Mouse (Mus musculus) spleen, postnatal 36 days (tissue): Measurements from ENCODE around the gene Odf4.
"Not testable (repeated sequence)": the region's sequence is repeated elsewhere in the genome, so short reads cannot be mapped to it uniquely, and the experiment has no call there.

ENCODE experiments used
- DNase-seq, 2 experiments: peaks; one replicate each; pipeline ENCODE4 v3.0.0; 2022; ENCODE audit warnings: low spot score in 2 of 2, mixed read lengths in 1 of 2

Odf4 gene

DNA sequence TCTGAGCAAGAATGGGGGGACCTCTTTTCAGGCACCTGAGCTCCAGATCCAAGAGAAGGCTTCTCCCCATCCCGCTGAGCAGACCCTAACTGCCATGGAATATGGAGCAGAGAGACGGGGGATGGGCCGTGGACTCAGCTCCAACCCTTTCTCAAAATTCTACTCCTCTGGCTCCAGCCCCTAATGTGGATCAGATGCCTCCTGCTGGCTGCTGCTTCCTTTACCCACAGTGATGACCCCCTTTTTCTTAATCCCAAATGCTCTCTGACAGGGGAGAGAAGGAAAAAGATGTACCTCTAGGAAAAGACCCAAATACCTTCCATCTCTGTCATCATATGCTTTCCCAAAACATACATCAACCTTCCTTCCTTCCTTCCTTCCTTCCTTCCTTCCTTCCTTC lies at the start of gene Odf4:
TSS of gene Odf4 (minus strand) at position 101 of the 400 bp plus-strand sequence.
- DNase-seq, result no peak

DNA sequence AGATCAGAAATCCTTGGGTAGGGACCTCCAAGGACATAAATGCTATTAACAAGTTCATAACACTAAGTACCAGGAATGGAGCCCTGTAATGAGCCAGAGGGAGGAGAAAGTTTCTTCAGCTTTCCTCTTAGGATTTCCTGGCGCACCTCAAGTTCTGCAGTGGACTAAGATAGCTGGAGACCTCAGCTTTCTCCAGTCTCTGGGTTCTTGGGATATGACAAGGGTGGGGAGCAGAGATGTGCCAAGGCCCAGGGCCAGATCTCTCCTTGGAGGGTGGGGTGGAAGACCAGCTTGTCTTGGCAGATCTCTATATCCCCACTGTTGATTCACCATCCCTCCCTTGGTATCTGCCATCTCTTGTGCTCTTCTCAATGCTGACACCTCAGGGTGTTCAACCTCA lies 48.7 kb upstream of the Odf4 start:
- DNase-seq, result no peak

DNA sequence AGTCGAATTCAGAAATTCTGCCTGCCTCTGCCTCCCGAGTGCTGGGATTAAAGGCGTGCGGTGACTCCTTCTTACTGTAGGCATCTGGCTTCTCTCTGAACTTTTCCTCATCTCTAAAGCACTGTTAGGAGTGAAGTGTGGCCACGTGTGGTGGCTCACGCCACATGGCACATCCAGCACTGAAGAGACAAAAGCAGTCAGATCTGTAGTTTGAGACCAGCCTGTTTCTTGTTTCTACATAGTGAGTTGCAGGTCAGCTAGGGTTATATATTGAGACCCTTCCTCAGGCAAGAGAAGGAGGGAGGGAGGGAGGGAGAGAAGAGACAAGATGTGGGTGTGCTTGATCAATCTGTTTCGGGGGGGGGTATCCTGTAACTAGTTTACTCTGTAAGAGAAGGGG lies 48.2 kb upstream of the Odf4 start, which contains the start of gene Rangrf:
TSS of gene Rangrf (minus strand) at position 101 of the 400 bp plus-strand sequence.
- no peak for DNase-seq

DNA sequence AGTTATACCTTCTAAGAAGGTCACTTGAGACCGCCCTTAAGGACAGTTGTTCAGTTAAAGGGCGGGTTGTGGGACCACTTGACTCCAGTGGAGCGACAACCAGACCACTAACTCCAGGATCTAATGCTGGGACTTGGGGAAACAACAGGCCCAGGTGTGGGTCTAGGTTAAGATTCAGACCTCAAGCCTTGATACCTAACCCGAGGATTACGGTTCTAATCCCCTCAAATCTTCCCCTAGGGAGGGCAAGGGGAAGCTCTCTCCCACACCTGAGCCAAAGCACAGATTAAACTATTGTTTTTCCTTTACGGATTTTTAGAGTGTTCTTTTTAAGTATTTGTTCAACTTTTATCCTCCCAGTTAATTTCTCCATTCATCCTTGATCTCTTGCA lies 47.2 kb upstream of the Odf4 start:
- DNase-seq, result no peak

DNA sequence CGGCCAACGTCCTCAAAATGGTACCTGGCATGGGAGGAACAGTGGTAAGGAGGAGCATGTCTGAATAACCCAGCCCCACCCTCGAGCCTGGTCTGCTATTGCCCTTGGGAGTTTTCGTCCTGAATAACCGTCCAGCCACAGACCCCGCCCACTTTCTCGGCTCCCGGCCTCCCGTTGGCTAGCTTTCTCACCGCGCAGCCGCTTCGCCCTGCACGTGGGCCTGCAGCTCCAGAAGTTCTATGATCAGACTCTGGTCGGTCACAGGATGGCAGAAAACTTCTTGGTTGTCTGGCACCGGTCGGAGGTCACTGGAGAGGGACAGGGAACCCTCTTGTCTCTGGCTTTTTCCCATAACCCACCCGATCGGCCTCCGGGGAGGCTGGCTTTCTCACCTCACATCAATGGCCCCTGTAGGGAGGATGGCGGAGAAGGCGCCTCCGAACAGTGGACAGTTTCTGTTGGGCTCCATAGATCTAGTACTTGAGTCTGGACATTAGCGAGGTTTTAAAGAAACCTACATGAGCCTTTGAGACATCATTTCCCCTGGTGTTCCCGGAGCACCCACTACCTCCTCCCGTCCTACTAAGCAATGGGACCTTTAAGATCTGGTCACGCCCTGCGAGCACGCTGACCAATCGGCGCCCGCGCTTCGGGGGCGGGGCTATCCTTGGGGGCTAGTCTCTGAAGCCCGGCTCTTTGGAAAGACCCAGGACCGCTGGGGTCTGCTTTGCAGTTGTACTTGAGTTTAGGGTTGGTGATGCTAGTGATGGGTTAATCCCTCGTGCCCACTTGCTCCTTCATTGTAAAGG lies 46.6 kb upstream of the Odf4 start:
- DNase-seq, result peak; percentile 67 to 73

DNA sequence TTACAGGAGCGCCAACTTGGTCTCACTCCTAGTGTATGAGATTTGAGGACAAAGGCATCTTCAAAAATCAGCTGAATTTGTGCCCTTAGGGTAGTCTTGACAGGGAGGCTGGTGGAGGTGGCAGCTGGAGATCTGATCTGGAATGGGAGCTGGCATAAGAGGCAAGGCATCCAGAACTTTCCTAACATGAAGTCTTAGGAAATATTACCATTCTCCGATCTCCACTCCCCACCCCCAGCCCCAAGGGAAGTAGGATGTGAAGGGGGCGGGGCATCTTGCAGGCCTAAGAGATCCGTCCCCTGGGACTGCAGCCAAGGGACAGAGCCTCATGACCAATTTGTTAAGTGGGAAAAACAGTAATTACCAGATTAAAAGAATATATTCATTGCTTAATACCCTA lies 43.4 kb upstream of the Odf4 start:
- no peak for DNase-seq

DNA sequence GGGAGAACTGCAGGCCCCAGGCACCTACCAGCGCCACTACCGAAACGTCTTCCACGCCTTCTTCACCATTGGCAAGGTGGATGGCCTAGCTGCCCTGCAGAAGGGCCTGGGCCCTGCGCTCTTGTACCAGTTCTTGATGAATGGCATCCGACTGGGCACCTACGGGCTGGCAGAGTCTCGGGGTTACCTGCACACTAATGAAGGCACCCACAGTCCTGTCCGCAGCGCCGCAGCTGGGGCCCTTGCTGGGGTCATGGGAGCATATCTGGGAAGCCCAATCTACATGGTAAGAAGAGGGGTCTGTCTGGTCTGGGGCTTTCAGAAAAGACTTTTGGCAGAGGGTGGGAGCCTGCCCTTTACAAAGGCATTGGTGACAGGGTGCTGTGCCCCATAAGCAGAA lies 41.9 kb upstream of the Odf4 start:
- DNase-seq, result no peak

DNA sequence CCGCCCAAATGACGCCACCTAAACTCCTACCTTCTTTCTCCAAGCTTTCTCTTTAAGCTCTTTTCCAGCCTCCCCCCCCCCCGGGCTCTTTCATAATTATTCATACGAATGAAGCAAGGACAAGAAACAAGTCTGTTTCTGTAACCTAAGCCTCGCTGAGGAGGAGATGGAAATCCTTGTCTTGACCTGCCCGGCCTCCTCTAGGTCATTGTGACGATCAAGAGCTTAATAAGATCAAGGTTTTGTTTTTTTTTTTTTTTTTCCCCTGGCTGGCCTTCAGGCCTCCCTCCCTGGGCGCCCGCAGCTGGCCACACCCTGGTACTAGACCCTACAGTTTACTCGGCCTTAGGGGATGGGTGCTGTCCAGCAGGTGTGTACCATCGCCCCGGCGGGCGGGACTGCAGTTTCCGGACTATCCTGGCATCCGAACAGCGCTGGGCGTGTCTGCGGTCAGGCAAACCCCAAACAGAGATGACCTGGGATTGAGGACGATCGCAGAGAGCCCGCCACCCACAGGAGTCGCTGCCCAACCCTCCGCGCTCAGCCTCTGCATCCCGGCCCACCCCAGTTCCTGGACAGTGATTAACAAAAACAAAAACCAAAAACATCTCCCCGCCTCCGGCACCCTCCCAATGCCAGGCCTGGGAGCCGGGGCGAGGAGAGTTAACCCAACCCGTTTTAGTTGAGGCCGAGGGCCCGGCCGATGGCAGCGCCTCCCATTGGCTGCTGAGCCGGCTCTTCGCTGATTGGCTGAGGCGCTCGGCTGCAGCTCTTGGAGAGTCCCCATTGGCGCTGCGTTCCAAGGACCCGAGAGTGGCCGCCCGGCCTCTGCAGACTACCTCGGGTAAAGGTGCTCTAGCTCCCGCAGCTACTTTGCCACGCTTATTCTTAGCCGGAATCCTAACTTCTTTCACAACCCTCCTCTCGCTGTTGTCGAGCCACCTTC lies 40.7 kb upstream of the Odf4 start, which contains the start of gene Slc25a35:
TSS of gene Slc25a35 (plus strand) at position 795 of the 946 bp plus-strand sequence.
- DNase-seq, result peak; percentile 91

DNA sequence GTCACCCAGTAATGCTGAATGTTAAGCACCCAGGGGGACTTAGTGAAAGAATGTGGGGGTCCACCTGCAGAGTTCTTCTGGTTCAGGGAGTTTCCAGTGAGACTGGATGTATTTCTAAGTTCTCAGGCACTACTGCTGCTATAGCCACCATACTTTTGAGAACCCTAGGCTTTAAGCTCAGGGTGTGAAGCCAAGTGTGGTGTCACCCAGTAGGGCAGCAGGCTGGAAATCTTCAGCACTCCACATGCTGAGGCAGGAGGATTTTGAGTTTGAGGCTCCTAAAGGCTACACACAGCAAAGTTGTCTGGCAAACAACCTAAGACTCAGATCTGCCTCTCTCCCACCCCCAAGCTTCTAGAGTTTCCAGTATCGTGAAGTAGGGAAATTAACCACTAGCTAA lies 39.7 kb upstream of the Odf4 start:
- no peak for DNase-seq

DNA sequence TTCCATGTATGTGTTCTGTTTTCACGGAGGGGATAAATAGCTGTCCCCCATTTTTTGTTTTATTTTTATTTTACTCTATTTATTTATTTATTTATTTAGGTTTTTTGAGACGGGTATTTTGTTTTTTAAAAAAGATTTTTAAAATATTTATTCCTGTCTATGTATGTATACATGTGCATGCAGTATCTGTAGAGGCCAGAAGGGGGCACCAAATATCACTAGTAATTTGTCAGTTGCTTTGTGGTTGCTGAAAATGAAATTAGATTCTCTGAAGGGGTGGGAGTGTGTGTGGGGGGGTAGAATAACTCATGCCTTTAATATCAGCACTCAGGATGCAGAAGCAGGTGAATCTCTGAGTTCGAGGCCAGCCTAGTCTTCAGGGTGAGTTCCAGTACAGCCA lies 39.0 kb upstream of the Odf4 start:
- DNase-seq, result peak; percentile 43 to 68

DNA sequence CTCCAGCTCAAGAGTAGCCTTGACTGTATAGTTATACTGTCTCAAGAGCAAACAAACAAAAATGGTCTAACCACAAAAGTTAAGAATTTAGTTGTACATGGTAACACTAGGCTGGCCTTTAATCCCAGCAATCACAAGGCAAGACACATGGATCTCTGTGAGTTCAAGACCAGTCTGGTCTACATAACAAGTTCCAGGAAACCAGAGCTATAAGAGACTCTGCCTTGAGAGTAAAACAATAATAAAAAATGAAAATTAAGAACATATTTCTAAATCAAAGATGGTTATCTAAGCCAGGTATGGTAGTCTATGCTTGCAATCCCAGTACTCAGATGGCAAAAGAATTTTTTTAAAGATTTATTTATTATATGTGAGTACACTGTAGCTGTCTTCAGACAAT lies 38.2 kb upstream of the Odf4 start:
- DNase-seq, result no peak

DNA sequence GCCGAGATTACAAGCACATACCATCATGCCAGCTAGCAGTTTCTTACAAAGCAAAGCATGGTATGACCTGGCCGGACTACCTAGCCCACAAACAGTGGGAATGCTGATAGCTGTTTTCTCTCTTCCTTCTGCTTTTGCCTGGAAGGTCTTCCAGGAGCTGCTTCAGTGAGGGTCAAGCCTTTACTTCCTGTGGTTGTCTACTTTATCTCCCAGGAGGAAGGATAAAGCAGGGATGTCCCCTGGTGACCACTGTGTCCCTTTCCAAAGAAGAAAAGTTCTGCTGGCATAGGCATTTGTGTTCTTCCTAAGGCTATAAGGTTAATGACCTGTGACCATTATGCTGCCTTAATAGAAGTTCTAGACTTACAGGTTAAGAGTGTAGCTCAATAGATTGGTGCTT lies 36.5 kb upstream of the Odf4 start:
- no peak for DNase-seq

DNA sequence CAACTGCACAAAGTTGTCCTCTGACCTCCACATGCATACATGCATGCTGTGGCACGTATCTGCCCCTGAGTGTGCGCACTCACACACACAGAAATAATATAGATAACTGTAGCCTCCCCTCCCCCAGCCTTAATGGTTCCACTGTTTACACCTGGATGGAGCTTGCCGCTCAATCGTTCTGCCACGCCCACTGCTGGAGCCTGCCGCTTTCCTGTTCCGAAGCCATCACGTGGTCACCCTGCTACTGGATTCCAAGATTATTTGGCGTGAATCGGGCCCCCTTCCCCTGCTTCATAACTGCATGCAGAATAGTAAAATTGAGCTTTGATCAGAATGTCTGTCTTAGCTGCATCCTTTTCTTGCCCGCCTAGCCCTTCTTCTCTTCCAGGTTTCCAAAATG lies 35.3 kb upstream of the Odf4 start:
- DNase-seq, result not testable (repeated sequence)

DNA sequence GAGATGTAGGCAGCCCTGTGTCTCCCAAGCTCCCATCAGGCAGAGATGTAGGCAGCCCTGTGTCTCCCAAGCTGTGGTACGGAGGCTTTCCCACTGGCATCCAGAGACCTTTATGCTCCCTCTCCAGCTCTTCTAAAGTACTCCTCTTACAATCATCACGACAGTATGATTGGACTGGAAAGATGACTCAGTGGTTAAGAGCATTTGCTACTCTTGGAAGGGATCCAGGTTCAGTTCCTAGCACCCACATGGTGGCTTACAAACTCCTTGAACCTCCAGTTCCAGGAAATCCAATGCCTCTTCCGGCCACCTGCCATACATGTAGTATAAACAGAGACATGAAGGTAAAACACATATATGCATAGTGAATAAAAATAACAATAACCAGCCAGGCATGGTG lies 34.7 kb upstream of the Odf4 start:
- no peak for DNase-seq

DNA sequence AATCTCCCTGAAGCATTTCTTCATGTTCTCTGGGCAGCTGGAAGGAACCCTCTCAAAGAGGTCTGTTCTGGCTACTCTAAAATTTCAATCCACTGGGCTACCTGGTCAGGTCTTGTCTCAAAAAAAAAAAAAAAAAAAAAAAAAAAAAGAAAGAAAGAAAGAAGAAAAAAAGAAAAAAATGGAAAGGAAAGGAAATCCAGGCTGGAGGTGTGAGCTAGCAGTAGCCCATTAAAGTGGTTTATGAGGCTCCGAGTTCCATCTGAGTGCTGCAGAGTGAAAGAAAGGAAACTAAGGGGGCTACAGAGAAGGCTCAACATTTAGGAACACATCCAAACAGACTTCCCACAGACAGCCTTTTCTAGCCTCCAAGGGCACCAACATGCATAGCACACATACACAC lies 31.1 kb upstream of the Odf4 start:
- DNase-seq, result no peak

DNA sequence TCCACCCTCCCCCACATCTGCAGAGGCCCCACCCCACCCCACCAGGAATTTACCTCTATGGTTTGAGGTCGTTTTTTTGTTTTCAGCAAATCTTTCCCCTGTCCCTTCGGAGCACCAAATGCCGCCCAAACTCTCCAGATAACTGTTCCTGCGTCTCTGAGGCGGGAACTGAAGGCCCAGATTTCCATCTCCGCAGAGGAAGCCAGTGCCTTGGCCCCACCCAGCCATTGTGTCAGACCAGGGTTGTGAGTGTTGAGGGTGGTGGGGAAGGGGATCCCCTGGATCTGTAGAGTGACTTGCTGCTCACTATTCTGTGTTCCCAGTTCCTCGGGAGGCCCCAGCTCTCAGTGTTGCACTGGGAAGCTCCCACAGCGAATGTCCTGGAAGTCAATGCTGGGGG lies 30.4 kb upstream of the Odf4 start, which contains the start of gene Arhgef15:
TSS of gene Arhgef15 (minus strand) at position 173 of the 400 bp plus-strand sequence.
- no peak for DNase-seq

DNA sequence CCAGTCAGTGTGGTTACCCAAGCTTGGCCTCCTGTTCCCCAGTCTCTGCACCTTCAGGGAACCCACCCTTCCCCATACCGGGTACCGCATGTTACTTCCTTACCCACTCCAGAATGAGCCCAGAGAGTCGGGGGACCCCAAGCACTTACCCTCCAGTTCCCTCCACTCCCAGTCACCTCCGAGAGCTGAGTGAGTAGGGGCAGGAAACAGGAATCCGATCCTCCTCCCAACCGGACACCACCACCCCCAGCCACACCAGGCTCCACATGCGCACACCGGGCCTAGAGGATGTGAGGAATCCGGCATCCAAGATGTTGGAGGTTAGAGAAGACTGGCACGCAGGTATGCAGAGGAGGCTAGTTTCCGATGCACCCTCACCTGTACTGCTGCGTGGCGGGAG lies 29.8 kb upstream of the Odf4 start:
- DNase-seq, result no peak

DNA sequence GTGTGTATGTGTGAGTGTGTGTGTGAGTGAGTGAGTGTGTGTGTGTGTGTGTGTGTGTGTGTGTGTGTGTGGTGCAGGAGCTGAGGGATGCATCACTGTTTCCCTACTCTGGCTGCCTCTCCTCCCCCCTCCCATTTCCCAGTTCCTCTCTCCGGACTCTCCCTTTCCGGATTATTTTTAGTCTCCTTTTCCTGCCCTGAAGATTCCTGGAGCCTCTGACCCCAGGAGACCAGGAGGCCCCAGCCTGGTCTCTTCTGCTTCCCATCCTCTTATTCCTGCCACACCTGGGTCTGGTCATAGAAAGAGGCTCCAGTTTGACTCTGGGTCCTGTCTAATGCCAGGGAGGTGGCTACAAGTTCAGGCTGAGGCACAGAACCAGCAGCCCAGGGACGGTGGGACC lies 29.2 kb upstream of the Odf4 start:
- no peak for DNase-seq

DNA sequence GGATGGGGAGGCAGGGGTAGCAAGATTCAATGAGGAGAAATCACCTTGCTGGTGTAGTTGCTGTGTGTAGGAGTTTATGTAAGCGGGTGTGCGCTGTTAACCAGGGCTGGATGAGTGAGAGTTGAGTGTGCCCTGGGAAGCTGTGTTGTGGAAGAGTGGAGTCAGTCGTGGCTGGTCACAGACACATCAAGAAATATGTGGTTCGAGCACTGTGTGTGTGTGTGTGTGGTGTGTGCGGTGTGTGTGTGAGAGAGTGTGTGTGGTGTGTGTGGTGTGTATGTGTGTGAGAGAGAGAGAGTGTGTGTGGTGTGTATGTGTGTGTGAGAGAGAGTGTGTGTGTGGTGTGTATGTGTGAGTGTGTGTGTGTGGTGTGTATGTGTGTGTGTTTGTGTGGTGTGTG lies 28.6 kb upstream of the Odf4 start:
- no peak for DNase-seq

DNA sequence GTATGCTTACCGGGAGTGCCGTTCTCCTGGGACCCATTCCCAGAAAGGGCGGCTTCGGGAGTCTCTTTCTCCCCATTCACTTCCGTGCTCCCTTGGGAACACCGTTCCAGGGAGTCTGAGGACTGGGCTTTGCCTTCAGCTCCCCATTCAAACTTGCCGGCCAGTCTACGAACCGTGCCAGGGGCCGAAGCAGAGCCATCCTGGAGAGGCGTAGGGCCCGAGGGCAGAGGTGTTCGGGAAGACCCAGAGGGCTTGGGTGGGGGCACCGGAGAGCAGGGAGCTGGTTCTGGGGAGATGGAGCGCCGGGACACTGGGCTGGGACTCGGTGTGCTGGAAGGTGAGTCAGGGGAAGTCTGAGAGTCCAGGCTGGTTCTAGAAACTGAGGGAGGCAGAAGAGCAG lies 27.5 kb upstream of the Odf4 start:
- no peak for DNase-seq

DNA sequence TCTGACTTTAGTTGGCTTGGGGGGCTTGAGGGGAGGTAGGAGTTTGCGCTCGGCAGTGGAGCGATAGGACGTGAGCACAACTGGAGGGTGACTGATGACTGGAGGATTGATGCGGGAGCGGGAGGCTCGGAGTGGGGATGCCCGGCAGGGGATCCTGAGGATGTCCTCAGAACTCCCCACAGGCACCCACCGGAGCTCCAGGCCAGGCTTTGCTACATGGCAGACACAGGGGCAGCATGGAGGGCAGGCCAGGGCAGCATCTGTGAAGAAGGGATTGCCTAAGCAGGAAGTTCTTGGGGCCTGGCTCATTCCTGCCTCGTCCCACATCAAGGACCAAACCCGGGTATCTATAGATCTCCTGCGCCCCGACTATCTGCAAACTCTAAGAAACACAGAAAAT lies 27.0 kb upstream of the Odf4 start:
- no peak for DNase-seq

DNA sequence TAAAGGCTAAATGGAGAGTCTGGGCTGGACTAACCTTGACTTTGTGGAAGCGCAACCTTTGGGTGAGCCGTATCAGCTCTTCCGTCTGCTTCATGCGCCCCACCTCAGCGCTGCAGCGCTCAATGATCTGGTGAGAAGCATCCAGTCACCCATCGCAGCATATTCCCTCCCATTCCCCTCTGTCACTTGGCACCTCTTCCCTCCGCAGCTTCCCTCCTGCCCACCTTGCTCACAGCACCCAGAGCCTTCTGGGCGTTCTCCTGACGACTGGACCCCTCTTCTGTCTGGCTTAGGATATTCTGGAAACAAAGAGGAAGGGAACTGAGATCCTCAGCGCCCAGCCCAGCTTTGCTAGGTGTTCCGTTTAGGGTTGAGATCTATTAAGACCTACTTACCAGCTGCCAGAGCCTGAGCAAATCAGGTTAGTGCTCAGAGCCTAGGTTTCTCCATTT lies 20.7 kb upstream of the Odf4 start:
- no peak for DNase-seq
